In the genomic region with DNA sequence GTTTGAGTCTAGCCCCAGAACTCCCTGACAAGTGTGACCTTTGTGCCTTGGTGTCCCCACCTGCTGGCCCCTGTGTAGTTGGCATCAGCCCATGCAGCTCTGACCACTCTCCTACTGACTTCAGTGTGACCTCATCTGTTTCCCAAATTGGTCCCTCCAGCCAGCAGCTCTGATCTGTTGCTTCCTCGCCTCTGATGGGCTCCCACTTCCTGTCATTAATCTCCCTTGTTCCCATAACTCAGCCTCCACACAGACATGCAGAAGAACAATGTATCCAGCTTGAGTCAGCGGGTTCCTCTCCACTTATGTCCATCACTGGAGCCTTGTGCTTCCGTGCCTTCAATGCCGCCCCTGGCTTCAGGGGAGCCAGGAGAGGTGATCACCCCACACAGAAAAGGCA, we compare ENCODE assay signal across 9 mouse cellular contexts.
DNase-seq lines count a peak whose midpoint lies in the region; ATAC-seq and TF ChIP-seq lines count a peak whose summit lies in the region.
"Had no signal": no experiment of that assay in that cellular context is flagged by ENCODE, and none has a peak within 500 bp of the region (broad histone marks: within the 10 kb centered on the region; RNA-seq: fewer than 3 reads in every experiment).

No protein-coding gene starts in this region.

- no peaks in the 10 kb centered on the region for H3K27me3 ChIP-seq in kidney, adult 2 months (replicated peaks; ENCODE audit: control insufficient read depth, insufficient read depth, low read length)
- no peaks in the 10 kb centered on the region for H3K27me3 ChIP-seq in liver, embryonic 16.5 days (ENCODE audit: control insufficient read depth, insufficient read depth, low read depth, low read length)
- H3K27me3 ChIP-seq: limb, embryonic 15.5 days had no signal

- no peak overlapping the region for H3K9ac ChIP-seq in liver, embryonic 16.5 days (ENCODE audit: low read depth, low read length)
- H3K9ac ChIP-seq: limb, embryonic 15.5 days had no signal

- no peak overlapping the region for H3K27ac ChIP-seq in kidney, adult 2 months (ENCODE audit: insufficient read depth, low read depth, low read length)
- H3K27ac ChIP-seq in liver, embryonic 16.5 days (ENCODE audit: low read length), result no peak overlapping the region
- H3K27ac ChIP-seq: hindbrain, postnatal 0 days; limb, embryonic 15.5 days had no signal

- no peak for TF ChIP-seq CTCF in kidney, adult 2 months (conservative IDR thresholded peaks at IDR 0.05; ENCODE audit: insufficient read depth, insufficient read length, low read depth, low read length)

- H3K4me3 ChIP-seq in kidney, adult 2 months (ENCODE audit: insufficient read depth, low read depth, low read length), result no peak overlapping the region
- H3K4me3 ChIP-seq in liver, embryonic 16.5 days (ENCODE audit: low read depth, low read length), result no peak overlapping the region
- H3K4me3 ChIP-seq: limb, embryonic 15.5 days had no signal

- no peak overlapping the region for H3K4me2 ChIP-seq in liver, embryonic 16.5 days (ENCODE audit: low read depth, low read length)
- H3K4me2 ChIP-seq: limb, embryonic 15.5 days had no signal

- 48% methylated on average over 4 of the region's 4 CpGs for WGBS in kidney, adult 2 months
- WGBS in liver, embryonic 16.5 days (ENCODE audit: insufficient replicate concordance), result 35% methylated on average over 4 of the region's 4 CpGs

- no peaks in the 10 kb centered on the region for H3K36me3 ChIP-seq in kidney, adult 2 months (ENCODE audit: control insufficient read depth, insufficient read depth, low read length)
- H3K36me3 ChIP-seq in liver, embryonic 16.5 days (ENCODE audit: control insufficient read depth, insufficient read depth), result no peaks in the 10 kb centered on the region
- H3K36me3 ChIP-seq: limb, embryonic 15.5 days had no signal

- no peak for TF ChIP-seq POLR2A in kidney, adult 2 months (IDR thresholded peaks at IDR 0.05; ENCODE audit: low read depth, low read length)

- ATAC-seq in liver, embryonic 16.5 days (ENCODE audit: low read depth), result peak; percentile 59
- ATAC-seq: hindbrain, postnatal 0 days had no signal

- H3K4me1 ChIP-seq in kidney, adult 2 months (ENCODE audit: control insufficient read depth, insufficient read depth, low read length), result peaks cover 3% of the 10 kb centered on the region; the same call in 1 of the 2 replicates
- no peaks in the 10 kb centered on the region; the same call in none of the 2 replicates for H3K4me1 ChIP-seq in liver, embryonic 16.5 days (ENCODE audit: control insufficient read depth, low read depth, low read length)

- H3K9me3 ChIP-seq in liver, embryonic 16.5 days (replicated peaks; ENCODE audit: control insufficient read depth, low read length), result no peaks in the 10 kb centered on the region
- H3K9me3 ChIP-seq: limb, embryonic 15.5 days had no signal

- DNase-seq in adrenal gland, adult 8-10 months, result peak; percentile 48
- peak; percentile 48 for DNase-seq in embryo, embryonic 10.5 days (ENCODE audit: low spot score)
- DNase-seq in kidney, adult 2 months, result peak; percentile 86
- no peak for DNase-seq in layer of hippocampus, adult 18-20 months (ENCODE audit: low spot score in 2 of 2)
- no peak for DNase-seq in layer of hippocampus, postnatal 36 days
- no peak for DNase-seq in left cerebral cortex, adult 8-10 months (ENCODE audit: low spot score in 2 of 2)

Comparison
In these comparisons a context has a peak if more than half of its experiments do, and no peak if none do; other contexts are left out.
1. DNase-seq: peak in adrenal gland, adult 8-10 months (single experiment), embryo, embryonic 10.5 days (single experiment) and kidney, adult 2 months (single experiment); none in layer of hippocampus, adult 18-20 months (0 of 2), layer of hippocampus, postnatal 36 days (0 of 2) and left cerebral cortex, adult 8-10 months (0 of 2).